Mouse (Mus musculus): Measurements from ENCODE around the gene Cga.
"Not testable (repeated sequence)": the region's sequence is repeated elsewhere in the genome, so short reads cannot be mapped to it uniquely, and the experiment has no call there.

DNA sequence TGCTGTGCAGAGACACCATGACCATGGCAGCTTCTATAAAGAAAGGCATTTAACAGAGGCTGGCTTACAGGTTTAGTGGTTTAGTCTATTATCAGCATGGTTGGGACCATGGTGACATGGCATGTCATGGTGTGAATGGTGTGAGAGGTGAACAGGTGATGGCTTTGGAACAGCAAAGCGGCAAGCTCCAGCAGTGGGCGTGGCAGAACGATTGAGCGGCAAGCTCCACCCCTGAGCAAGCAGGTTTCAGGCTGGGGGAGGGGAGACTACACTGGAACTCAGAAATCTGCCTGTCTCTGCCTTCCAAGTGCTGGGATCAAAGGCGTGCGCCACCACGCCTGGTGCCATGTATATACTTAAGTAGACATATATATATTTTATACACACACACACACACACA lies 34.8 kb downstream of the Cga start:
- TF ChIP-seq CTCF, EP300 (IDR thresholded peaks at IDR 0.05; ENCODE audit: low read depth): not testable (repeated sequence)

Measured in liver, embryonic 14.5 days (tissue).